Comparison of ENCODE assay signal across 9 mouse cellular contexts in the genomic region with DNA sequence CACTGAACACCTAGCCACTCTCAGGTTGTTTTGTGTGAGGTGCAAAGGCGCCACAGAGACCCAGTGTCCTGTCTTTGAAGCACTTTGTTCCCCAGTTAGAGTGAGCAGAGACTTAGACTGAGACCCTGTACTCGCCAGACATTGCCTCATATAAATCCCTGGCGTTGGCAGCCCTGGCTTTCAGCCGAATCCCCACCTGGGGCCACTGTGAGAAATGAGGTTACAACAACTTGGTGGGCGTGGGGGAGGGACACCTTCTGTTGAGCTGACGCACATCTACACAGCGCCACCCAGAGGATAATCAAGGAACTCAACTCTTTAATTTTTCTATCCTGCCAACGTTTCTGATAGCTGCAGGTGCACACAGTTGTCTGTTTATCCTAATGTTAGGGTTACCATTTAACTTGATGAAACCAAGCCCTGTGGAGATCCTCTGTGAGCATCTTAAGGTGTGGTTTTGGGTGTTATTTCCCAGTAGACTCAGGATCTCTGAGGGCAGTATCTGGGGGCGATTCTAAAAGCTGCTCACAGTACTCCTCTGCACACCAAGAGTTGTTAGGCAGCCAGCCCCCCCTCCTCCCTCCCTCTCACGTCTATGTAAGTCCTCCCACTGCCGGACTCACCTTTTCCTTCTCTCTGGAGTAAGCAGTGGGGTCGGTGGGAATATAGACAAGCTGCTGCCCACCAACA. TPM values are rescaled to one million over a fixed set of nuclear protein-coding genes. Genes with fewer than 3 reads are reported as not detected.
A peak's percentile ranks its signal among the peaks of the same experiment; 100 is the strongest.
DNase-seq lines count a peak whose midpoint lies in the region; ATAC-seq and TF ChIP-seq lines count a peak whose summit lies in the region.
"Had no signal": no experiment of that assay in that cellular context is flagged by ENCODE, and none has a peak within 500 bp of the region (broad histone marks: within the 10 kb centered on the region; RNA-seq: fewer than 3 reads in every experiment).

No protein-coding gene starts in this region.

- TF ChIP-seq CTCF in lung, embryonic 14.5 days (IDR thresholded peaks at IDR 0.05; ENCODE audit: low read depth) = peak; percentile 49
- peak; percentile 44; the same call in 1 of the 2 replicates for TF ChIP-seq CTCF in olfactory bulb, adult 2 months (IDR thresholded peaks at IDR 0.05; ENCODE audit: insufficient read depth, low read depth, low read length)

- intact Hi-C loops in left cerebral cortex, postnatal 25 days (cut with DNase I) = loop anchor here (2.0 to 10.0 kb wide), 2 partner anchors 123 to 409 kb away; a partner anchor contains a TSS

- H3K4me1 ChIP-seq in lung, embryonic 14.5 days (ENCODE audit: insufficient read depth) = no peaks in the 10 kb centered on the region
- no peaks in the 10 kb centered on the region; the same call in 1 of the 2 replicates for H3K4me1 ChIP-seq in olfactory bulb, adult 2 months (ENCODE audit: control insufficient read depth, insufficient read depth, low read length)
- H3K4me1 ChIP-seq: liver, embryonic 13.5 days had no signal

- H3K36me3 ChIP-seq in lung, embryonic 14.5 days (ENCODE audit: insufficient read depth) = no peaks in the 10 kb centered on the region
- H3K36me3 ChIP-seq: liver, embryonic 13.5 days had no signal

- 27% methylated on average over 12 of the region's 12 CpGs for whole genome bisulfite sequencing in lung, embryonic 14.5 days
- 28% methylated on average over 12 of the region's 12 CpGs for WGBS in olfactory bulb, adult 2 months

- no peak for ATAC-seq in lung, embryonic 14.5 days (ENCODE audit: insufficient read depth)

- no peaks in the 10 kb centered on the region for H3K9me3 ChIP-seq in lung, embryonic 14.5 days (ENCODE audit: low read depth, low read length)
- H3K9me3 ChIP-seq: liver, embryonic 13.5 days had no signal

- no peak overlapping the region for H3K4me3 ChIP-seq in lung, embryonic 14.5 days (ENCODE audit: low read depth, low read length)
- H3K4me3 ChIP-seq in olfactory bulb, adult 2 months (ENCODE audit: insufficient read depth, low read depth, low read length) = no peak overlapping the region
- H3K4me3 ChIP-seq: liver, embryonic 13.5 days had no signal

- no peak overlapping the region for H3K4me2 ChIP-seq in lung, embryonic 14.5 days
- H3K4me2 ChIP-seq: liver, embryonic 13.5 days had no signal

- TF ChIP-seq POLR2A in olfactory bulb, adult 2 months (IDR thresholded peaks at IDR 0.05; ENCODE audit: insufficient read depth, low read depth, low read length) = no peak

- H3K9ac ChIP-seq in lung, embryonic 14.5 days = no peak overlapping the region
- H3K9ac ChIP-seq: liver, embryonic 13.5 days had no signal

- no peak overlapping the region for H3K27ac ChIP-seq in lung, embryonic 14.5 days (ENCODE audit: low read depth)
- no peak overlapping the region for H3K27ac ChIP-seq in olfactory bulb, adult 2 months (ENCODE audit: insufficient read depth, low read depth, low read length)
- H3K27ac ChIP-seq: liver, embryonic 13.5 days had no signal

- no peaks in the 10 kb centered on the region for H3K27me3 ChIP-seq in lung, embryonic 14.5 days (ENCODE audit: insufficient read depth, low read length)
- H3K27me3 ChIP-seq: liver, embryonic 13.5 days had no signal

- peak; percentile 37 for DNase-seq in lung, embryonic 14.5 days
- no peak for DNase-seq in lung, postnatal 4 days
- peak; percentile 20 for DNase-seq in cerebellum, adult 9-10 months
- DNase-seq in forelimb bud, embryonic 11.5 days (ENCODE audit: low read depth, low spot score) = peak; percentile 71
- DNase-seq in left cerebral cortex, postnatal 25 days (ENCODE audit: low spot score in 2 of 2) = peak; percentile 72 to 82
- DNase-seq in thymus, postnatal 0 days (ENCODE audit: low spot score) = no peak
- no peak for DNase-seq in natural killer cell, adult 2 months (ENCODE audit: low spot score in 2 of 2)
- DNase-seq: liver, embryonic 13.5 days had no signal

RNA-seq across cellular contexts. Expression of a gene that starts 32.6 kb away (rescaled TPM):
- not detected in 2 replicates for polyA plus RNA-seq in lung, embryonic 14.5 days (2014; fragmentation: Nextera tagmentation; extraction: Ambion mirVana)
- 1 to 10 TPM; 1.2 to 1.3 TPM for total RNA-seq in left cerebral cortex, postnatal 25 days (2021)
- not detected in 2 replicates for polyA plus RNA-seq in olfactory bulb, adult 2 months (2012; ENCODE audit: insufficient read depth, insufficient read length, low replicate concordance, missing spikeins)
- 0.05 TPM in 1 of 2 replicates, not detected in the other for polyA plus RNA-seq in thymus, postnatal 0 days (2015; fragmentation: Nextera tagmentation; extraction: Ambion mirVana)
- polyA plus RNA-seq: liver, embryonic 13.5 days had no signal

Comparison
In these comparisons a context has a peak if more than half of its experiments do, and no peak if none do; other contexts are left out.
1. DNase-seq: peak in lung, embryonic 14.5 days (single experiment), cerebellum, adult 9-10 months (single experiment), forelimb bud, embryonic 11.5 days (single experiment) and left cerebral cortex, postnatal 25 days (2 of 2); none in lung, postnatal 4 days (0 of 2), thymus, postnatal 0 days (single experiment) and natural killer cell, adult 2 months (0 of 2).